8 mouse cellular contexts compared by ENCODE assay signal in the genomic region with DNA sequence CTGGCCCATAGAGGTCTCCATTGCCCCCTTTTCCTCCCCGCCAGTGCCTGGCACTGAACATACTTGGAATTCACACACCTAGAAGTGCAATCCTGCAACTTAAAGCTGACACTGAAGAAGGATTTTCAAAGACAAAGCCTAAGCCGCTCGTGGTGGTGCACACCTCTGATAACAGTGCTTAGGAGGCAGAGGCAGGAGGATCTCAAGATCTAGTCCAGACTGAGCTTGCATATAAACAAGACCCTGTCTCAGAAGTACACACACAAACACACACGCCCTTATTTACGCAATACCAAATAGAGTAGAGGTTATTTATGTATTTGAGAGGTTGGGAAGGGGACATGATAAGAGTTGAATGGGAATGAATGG. TPM values are rescaled to one million over a fixed set of nuclear protein-coding genes. Genes with fewer than 3 reads are reported as not detected.
DNase-seq lines count a peak whose midpoint lies in the region; ATAC-seq and TF ChIP-seq lines count a peak whose summit lies in the region.

No protein-coding gene starts in this region.

- peak overlapping the region; percentile 77 for H3K27ac ChIP-seq in kidney, embryonic 16.5 days (ENCODE audit: low read length)
- H3K27ac ChIP-seq in bone marrow macrophage, adult 2 months (ENCODE audit: insufficient read depth, low read depth, low read length): peak overlapping the region; percentile 63
- H3K27ac ChIP-seq in hindbrain, embryonic 14.5 days: no peak overlapping the region
- H3K27ac ChIP-seq in midbrain, embryonic 14.5 days (replicated peaks; ENCODE audit: low read depth, low read length): peak overlapping the region; percentile 71

- no peaks in the 10 kb centered on the region for H3K9me3 ChIP-seq in kidney, embryonic 16.5 days (ENCODE audit: low read length)
- H3K9me3 ChIP-seq in hindbrain, embryonic 14.5 days (ENCODE audit: control insufficient read depth, low read length): no peaks in the 10 kb centered on the region
- no peaks in the 10 kb centered on the region for H3K9me3 ChIP-seq in midbrain, embryonic 14.5 days (ENCODE audit: control insufficient read depth, low read length)

- TF ChIP-seq POLR2A in bone marrow macrophage, adult 2 months (IDR thresholded peaks at IDR 0.05; ENCODE audit: borderline replicate concordance, low read depth, low read length): no peak

- 63% methylated on average over 5 of the region's 5 CpGs for WGBS in kidney, embryonic 16.5 days
- 54% methylated on average over 5 of the region's 5 CpGs for WGBS in hindbrain, embryonic 14.5 days
- WGBS in midbrain, embryonic 14.5 days: 55% methylated on average over 5 of the region's 5 CpGs

- no peaks in the 10 kb centered on the region for H3K27me3 ChIP-seq in kidney, embryonic 16.5 days (ENCODE audit: insufficient read depth, low read length)
- no peaks in the 10 kb centered on the region for H3K27me3 ChIP-seq in hindbrain, embryonic 14.5 days (ENCODE audit: control insufficient read depth, insufficient read depth, low read length)
- no peaks in the 10 kb centered on the region for H3K27me3 ChIP-seq in midbrain, embryonic 14.5 days (ENCODE audit: control insufficient read depth, insufficient read depth, low read length)

- ATAC-seq in kidney, embryonic 16.5 days (ENCODE audit: low FRiP score, low TSS enrichment): no peak; the same call in 1 of the 2 replicates
- no peak; the same call in 1 of the 2 replicates for ATAC-seq in hindbrain, embryonic 14.5 days (ENCODE audit: low FRiP score)
- ATAC-seq in midbrain, embryonic 14.5 days (ENCODE audit: low FRiP score, low TSS enrichment): no peak

- peak overlapping the region; percentile 47 for H3K4me3 ChIP-seq in kidney, embryonic 16.5 days (ENCODE audit: low read length)
- peak overlapping the region; percentile 45 for H3K4me3 ChIP-seq in bone marrow macrophage, adult 2 months (ENCODE audit: insufficient read depth, low read length)
- peak overlapping the region; percentile 38 for H3K4me3 ChIP-seq in hindbrain, embryonic 14.5 days (replicated peaks; ENCODE audit: low read length)
- H3K4me3 ChIP-seq in midbrain, embryonic 14.5 days (replicated peaks; ENCODE audit: low read depth, low read length): peak overlapping the region; percentile 40

- no peaks in the 10 kb centered on the region for H3K4me1 ChIP-seq in kidney, embryonic 16.5 days (ENCODE audit: insufficient read depth, low read length)
- peaks cover 4% of the 10 kb centered on the region; the same call in 1 of the 2 replicates for H3K4me1 ChIP-seq in bone marrow macrophage, adult 2 months (ENCODE audit: control insufficient read depth, insufficient read depth, low read length)
- no peaks in the 10 kb centered on the region for H3K4me1 ChIP-seq in hindbrain, embryonic 14.5 days (replicated peaks; ENCODE audit: control insufficient read depth, insufficient read depth, low read length)
- no peaks in the 10 kb centered on the region for H3K4me1 ChIP-seq in midbrain, embryonic 14.5 days (ENCODE audit: control insufficient read depth, insufficient read depth, low read length)

- TF ChIP-seq CTCF in bone marrow macrophage, adult 2 months (IDR thresholded peaks at IDR 0.05; ENCODE audit: low read depth, low read length): peak; percentile 13; the same call in 1 of the 2 replicates

- no peaks in the 10 kb centered on the region for H3K36me3 ChIP-seq in kidney, embryonic 16.5 days (ENCODE audit: insufficient read depth, low read length)
- no peaks in the 10 kb centered on the region for H3K36me3 ChIP-seq in hindbrain, embryonic 14.5 days (replicated peaks; ENCODE audit: control insufficient read depth, insufficient read depth)
- H3K36me3 ChIP-seq in midbrain, embryonic 14.5 days (ENCODE audit: control insufficient read depth, insufficient read depth, low read length): no peaks in the 10 kb centered on the region

- DNase-seq in kidney, postnatal 4 days: no peak
- DNase-seq in hindbrain, embryonic 14.5 days (ENCODE audit: low spot score): no peak
- no peak for DNase-seq in midbrain, embryonic 14.5 days
- DNase-seq in layer of hippocampus, adult 18-20 months (ENCODE audit: low spot score in 2 of 2): no peak
- DNase-seq in retina, embryonic 14.5 days (ENCODE audit: low spot score): no peak
- no peak for DNase-seq in gastrocnemius, postnatal 25 days

- H3K9ac ChIP-seq in kidney, embryonic 16.5 days (replicated peaks; ENCODE audit: low read length): peak overlapping the region; percentile 61
- H3K9ac ChIP-seq in hindbrain, embryonic 14.5 days: peak overlapping the region; percentile 28; the same call in 1 of the 2 replicates
- no peak overlapping the region; the same call in 1 of the 2 replicates for H3K9ac ChIP-seq in midbrain, embryonic 14.5 days (replicated peaks; ENCODE audit: low read length)

- peak overlapping the region; percentile 46 for H3K4me2 ChIP-seq in kidney, embryonic 16.5 days (replicated peaks; ENCODE audit: low read depth, low read length)
- peak overlapping the region; percentile 43 for H3K4me2 ChIP-seq in hindbrain, embryonic 14.5 days (replicated peaks)
- peak overlapping the region; percentile 47 for H3K4me2 ChIP-seq in midbrain, embryonic 14.5 days (ENCODE audit: low read length)

RNA-seq across cellular contexts. Expression of a gene that starts 0.5 kb away (rescaled TPM):
- 13.5 and 14.1 TPM in 2 replicates for polyA plus RNA-seq in kidney, embryonic 16.5 days (2015; fragmentation: Nextera tagmentation; extraction: Ambion mirVana)
- polyA plus RNA-seq in bone marrow macrophage, adult 2 months (2012; ENCODE audit: insufficient read depth, insufficient read length, missing spikeins): 7.0 and 7.8 TPM in 2 replicates
- 2.0 and 2.3 TPM in 2 replicates for polyA plus RNA-seq in hindbrain, embryonic 14.5 days (2014; fragmentation: Nextera tagmentation; extraction: Ambion mirVana)
- polyA plus RNA-seq in midbrain, embryonic 14.5 days (2014; fragmentation: Nextera tagmentation; extraction: Ambion mirVana): 1.3 and 3.4 TPM in 2 replicates
- under 1 TPM; 0.10 to 0.12 TPM for total RNA-seq in layer of hippocampus, adult 18-20 months (2021)
- total RNA-seq in gastrocnemius, postnatal 25 days (2021): under 1 TPM; 0.18 to 0.29 TPM

RNA-seq across cellular contexts. Expression of a gene that starts 31.8 kb away (rescaled TPM):
- polyA plus RNA-seq in kidney, embryonic 16.5 days (2015; fragmentation: Nextera tagmentation; extraction: Ambion mirVana): 719 and 735 TPM in 2 replicates
- polyA plus RNA-seq in bone marrow macrophage, adult 2 months (2012; ENCODE audit: insufficient read depth, insufficient read length, missing spikeins): 1,772 and 1,842 TPM in 2 replicates
- 408 and 462 TPM in 2 replicates for polyA plus RNA-seq in hindbrain, embryonic 14.5 days (2014; fragmentation: Nextera tagmentation; extraction: Ambion mirVana)
- polyA plus RNA-seq in midbrain, embryonic 14.5 days (2014; fragmentation: Nextera tagmentation; extraction: Ambion mirVana): 488 and 497 TPM in 2 replicates
- total RNA-seq in layer of hippocampus, adult 18-20 months (2021): 100 to 1,000 TPM; 433 to 518 TPM
- total RNA-seq in gastrocnemius, postnatal 25 days (2021): 100 to 1,000 TPM; 435 to 498 TPM

RNA-seq across cellular contexts. Expression of a gene that starts 38.2 kb away (rescaled TPM):
- 56.7 and 65.1 TPM in 2 replicates for polyA plus RNA-seq in kidney, embryonic 16.5 days (2015; fragmentation: Nextera tagmentation; extraction: Ambion mirVana)
- polyA plus RNA-seq in bone marrow macrophage, adult 2 months (2012; ENCODE audit: insufficient read depth, insufficient read length, missing spikeins): 99.9 and 103 TPM in 2 replicates
- polyA plus RNA-seq in hindbrain, embryonic 14.5 days (2014; fragmentation: Nextera tagmentation; extraction: Ambion mirVana): 58.2 and 60.2 TPM in 2 replicates
- polyA plus RNA-seq in midbrain, embryonic 14.5 days (2014; fragmentation: Nextera tagmentation; extraction: Ambion mirVana): 60.6 and 76.6 TPM in 2 replicates
- total RNA-seq in layer of hippocampus, adult 18-20 months (2021): 10 to 100 TPM; 27.1 to 28.3 TPM
- total RNA-seq in gastrocnemius, postnatal 25 days (2021): 10 to 100 TPM; 21.9 to 27.7 TPM
